16 mouse cellular contexts compared by ENCODE assay signal in the genomic region with DNA sequence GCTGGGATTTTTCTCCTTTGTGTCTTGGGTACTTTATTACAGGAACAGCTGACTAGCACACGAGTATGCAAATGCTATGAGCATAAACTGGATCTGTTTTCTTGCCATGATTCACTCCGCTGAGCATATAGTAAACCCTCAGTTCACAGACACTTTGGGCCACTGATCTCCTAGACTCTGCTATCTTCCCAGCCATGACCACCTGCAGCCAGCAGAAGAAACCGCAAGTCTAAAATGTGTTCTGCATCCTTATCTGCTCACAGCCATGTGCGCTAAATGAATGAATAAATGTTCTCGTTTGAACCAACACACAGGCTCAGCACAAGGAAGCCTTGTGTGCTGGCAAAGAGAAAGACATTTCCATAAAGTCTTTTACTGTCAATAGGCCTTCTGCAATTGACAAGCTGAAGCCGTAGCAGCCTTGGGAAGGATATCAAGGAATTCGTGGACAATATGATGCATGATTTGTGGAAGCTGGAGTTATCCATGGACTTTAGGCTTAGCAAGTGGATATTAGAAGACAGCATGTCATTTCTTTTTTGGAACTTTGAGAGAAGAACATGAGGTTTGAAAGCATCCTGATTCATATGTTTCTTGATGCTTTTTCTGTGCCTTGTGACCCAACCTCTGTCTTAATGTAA.
A peak's percentile ranks its signal among the peaks of the same experiment; 100 is the strongest.
DNase-seq lines count a peak whose midpoint lies in the region; ATAC-seq and TF ChIP-seq lines count a peak whose summit lies in the region.
"Had no signal": no experiment of that assay in that cellular context is flagged by ENCODE, and none has a peak within 500 bp of the region (broad histone marks: within the 10 kb centered on the region; RNA-seq: fewer than 3 reads in every experiment).

No protein-coding gene starts in this region.

- no peak for TF ChIP-seq CTCF in heart, adult 2 months (IDR thresholded peaks at IDR 0.05)
- TF ChIP-seq CTCF in cerebellum, adult 2 months (IDR thresholded peaks at IDR 0.05; ENCODE audit: borderline replicate concordance, insufficient read depth, low read depth, low read length) = no peak

- no peaks in the 10 kb centered on the region for H3K36me3 ChIP-seq in heart, adult 2 months (ENCODE audit: control insufficient read depth, insufficient read depth, low read length)
- no peaks in the 10 kb centered on the region for H3K36me3 ChIP-seq in midbrain, embryonic 13.5 days
- H3K36me3 ChIP-seq in midbrain, embryonic 11.5 days (ENCODE audit: control insufficient read depth, insufficient read depth, low read length) = no peaks in the 10 kb centered on the region
- no peaks in the 10 kb centered on the region for H3K36me3 ChIP-seq in forebrain, embryonic 15.5 days
- H3K36me3 ChIP-seq: midbrain, embryonic 12.5 days; neural tube, embryonic 15.5 days had no signal

- 76% methylated on average over 7 of the region's 7 CpGs for WGBS in heart, adult 2 months
- 69% methylated on average over 7 of the region's 7 CpGs for WGBS in midbrain, embryonic 13.5 days
- 88% methylated on average over 7 of the region's 7 CpGs for WGBS in midbrain, embryonic 11.5 days
- 46% methylated on average over 7 of the region's 7 CpGs for WGBS in forebrain, embryonic 15.5 days
- 74% methylated on average over 7 of the region's 7 CpGs for WGBS in cerebellum, adult 2 months

- no peak overlapping the region for H3K9ac ChIP-seq in heart, adult 2 months (ENCODE audit: low read depth, low read length)
- H3K9ac ChIP-seq in midbrain, embryonic 13.5 days (replicated peaks) = no peak overlapping the region
- H3K9ac ChIP-seq in midbrain, embryonic 11.5 days (ENCODE audit: low read length) = no peak overlapping the region
- no peak overlapping the region for H3K9ac ChIP-seq in forebrain, embryonic 15.5 days (replicated peaks)
- H3K9ac ChIP-seq: lung, embryonic 14.5 days; midbrain, embryonic 12.5 days; neural tube, embryonic 15.5 days had no signal

- H3K4me3 ChIP-seq in heart, adult 2 months = no peak overlapping the region
- no peak overlapping the region for H3K4me3 ChIP-seq in midbrain, embryonic 13.5 days (replicated peaks)
- no peak overlapping the region for H3K4me3 ChIP-seq in midbrain, embryonic 11.5 days (ENCODE audit: low read depth, low read length)
- H3K4me3 ChIP-seq in forebrain, embryonic 15.5 days = no peak overlapping the region
- no peak overlapping the region for H3K4me3 ChIP-seq in cerebellum, adult 2 months (replicated peaks; ENCODE audit: insufficient read depth, low read depth, low read length)
- H3K4me3 ChIP-seq: left cerebral cortex, adult 2 months; midbrain, embryonic 12.5 days; neural tube, embryonic 15.5 days had no signal

- H3K9me3 ChIP-seq in midbrain, embryonic 13.5 days = no peaks in the 10 kb centered on the region
- H3K9me3 ChIP-seq in midbrain, embryonic 11.5 days (ENCODE audit: control insufficient read depth, low read length) = no peaks in the 10 kb centered on the region
- H3K9me3 ChIP-seq in forebrain, embryonic 15.5 days = no peaks in the 10 kb centered on the region
- H3K9me3 ChIP-seq: midbrain, embryonic 12.5 days; neural tube, embryonic 15.5 days had no signal

- no peak for TF ChIP-seq POLR2A in heart, adult 2 months (IDR thresholded peaks at IDR 0.05; ENCODE audit: insufficient read depth, low read depth, low read length)
- TF ChIP-seq POLR2A in cerebellum, adult 2 months (IDR thresholded peaks at IDR 0.05; ENCODE audit: borderline replicate concordance, insufficient read depth, low read length) = no peak

- no peak for TF ChIP-seq EP300 in heart, adult 2 months (IDR thresholded peaks at IDR 0.05; ENCODE audit: insufficient read depth, low read depth, low read length)

- H3K4me2 ChIP-seq in midbrain, embryonic 13.5 days (replicated peaks) = no peak overlapping the region
- H3K4me2 ChIP-seq in midbrain, embryonic 11.5 days = no peak overlapping the region
- no peak overlapping the region for H3K4me2 ChIP-seq in forebrain, embryonic 15.5 days (replicated peaks)
- H3K4me2 ChIP-seq: lung, embryonic 14.5 days; midbrain, embryonic 12.5 days; neural tube, embryonic 15.5 days had no signal

- no peak overlapping the region for H3K27ac ChIP-seq in heart, adult 2 months
- no peak overlapping the region for H3K27ac ChIP-seq in midbrain, embryonic 13.5 days
- H3K27ac ChIP-seq in midbrain, embryonic 11.5 days (ENCODE audit: low read depth, low read length) = no peak overlapping the region
- H3K27ac ChIP-seq in forebrain, embryonic 15.5 days (replicated peaks) = no peak overlapping the region
- H3K27ac ChIP-seq in cerebellum, adult 2 months (ENCODE audit: insufficient read depth, low read length) = no peak overlapping the region
- H3K27ac ChIP-seq: left cerebral cortex, adult 2 months; midbrain, embryonic 12.5 days; neural tube, embryonic 15.5 days had no signal

- intact Hi-C loops in heart, adult 2 months (cut with DNase I) = no loop called here

- ATAC-seq in midbrain, embryonic 13.5 days = 0 out of 2 replicates have a peak, but pooled peaks have one; percentile 10
- ATAC-seq in midbrain, embryonic 11.5 days (ENCODE audit: low FRiP score) = no peak
- peak; percentile 30; the same call in 1 of the 2 replicates for ATAC-seq in forebrain, embryonic 15.5 days (replicated peaks)
- peak; percentile 91 for ATAC-seq in megakaryocyte progenitor cell, adult 5-6 weeks (replicated peaks; ENCODE audit: poor library complexity)

- DNase-seq in heart, adult 11 months = peak; percentile 45
- DNase-seq in heart, adult 2 months = no peak
- DNase-seq in midbrain, embryonic 11.5 days (ENCODE audit: low spot score, missing footprints) = no peak
- DNase-seq in cerebellum, adult 2 months = no peak
- no peak for DNase-seq in heart, adult 18-20 months
- DNase-seq: B cell, adult 2 months; gastrocnemius, postnatal 36 days; heart, postnatal 14 days; kidney, adult 2 months; lung, embryonic 14.5 days had no signal

- no peaks in the 10 kb centered on the region for H3K79me2 ChIP-seq in heart, adult 2 months (replicated peaks; ENCODE audit: control insufficient read depth, insufficient read depth, low read length)

- no peaks in the 10 kb centered on the region for H3K27me3 ChIP-seq in heart, adult 2 months (ENCODE audit: control insufficient read depth, insufficient read depth, low read length)
- no peaks in the 10 kb centered on the region for H3K27me3 ChIP-seq in midbrain, embryonic 13.5 days
- no peaks in the 10 kb centered on the region for H3K27me3 ChIP-seq in midbrain, embryonic 11.5 days (ENCODE audit: control insufficient read depth, insufficient read depth, low read length)
- H3K27me3 ChIP-seq in forebrain, embryonic 15.5 days = no peaks in the 10 kb centered on the region
- no peaks in the 10 kb centered on the region for H3K27me3 ChIP-seq in cerebellum, adult 2 months (ENCODE audit: control insufficient read depth, insufficient read depth, low read length)
- H3K27me3 ChIP-seq: midbrain, embryonic 12.5 days; neural tube, embryonic 15.5 days had no signal

- peaks cover 2% of the 10 kb centered on the region for H3K4me1 ChIP-seq in heart, adult 2 months (ENCODE audit: control insufficient read depth, insufficient read depth, low read length)
- peaks cover 27% of the 10 kb centered on the region for H3K4me1 ChIP-seq in midbrain, embryonic 13.5 days (replicated peaks)
- H3K4me1 ChIP-seq in midbrain, embryonic 11.5 days (ENCODE audit: control insufficient read depth, insufficient read depth, low read length) = peaks cover 8% of the 10 kb centered on the region; the same call in 1 of the 2 replicates
- peaks cover 27% of the 10 kb centered on the region for H3K4me1 ChIP-seq in forebrain, embryonic 15.5 days
- no peaks in the 10 kb centered on the region for H3K4me1 ChIP-seq in cerebellum, adult 2 months (ENCODE audit: control insufficient read depth, insufficient read depth, low read length)
